Mouse (Mus musculus) NIH3T3 (cell line): ENCODE measurements at regions not wholly inside any gene's neighbourhood (a gene's known extent, or its start where the extent isn't known, plus 50 kb on each side); places are given as distances from the start of the nearest gene placed in this dataset.

ENCODE experiments used
- DNase-seq: peaks from one replicate; pipeline ENCODE4 v3.0.0-alpha.2; 2012; ENCODE audit warnings: low read depth

GRCm38 (mm10) chr5:42364116-42364515, 296.4 kb downstream of the Gm16223 start:
- DNase-seq = no peak

DNA sequence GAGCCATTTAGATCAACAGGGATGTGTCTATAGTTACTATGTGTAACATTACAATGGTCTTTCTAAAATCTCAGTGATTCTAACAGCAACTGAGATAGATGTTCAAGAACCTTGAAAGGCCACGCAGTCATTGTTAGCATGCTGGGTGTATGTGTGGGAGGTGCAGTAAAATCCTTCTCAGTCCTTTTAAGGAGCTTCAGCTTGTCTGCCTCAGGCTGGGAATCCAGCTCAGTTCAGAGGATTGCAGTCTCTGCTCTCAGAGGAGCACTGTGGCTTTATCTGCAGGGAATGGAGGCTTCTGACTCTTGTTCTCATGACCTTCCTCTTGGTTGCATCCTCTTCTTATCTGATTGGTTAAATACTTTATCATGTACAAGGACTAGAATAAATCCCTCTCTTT, 320.2 kb downstream of the Gm16223 start:
- DNase-seq = no peak

GRCm38 (mm10) chr5:42396695-42397094, 328.9 kb downstream of the Gm16223 start:
- no peak for DNase-seq

DNA sequence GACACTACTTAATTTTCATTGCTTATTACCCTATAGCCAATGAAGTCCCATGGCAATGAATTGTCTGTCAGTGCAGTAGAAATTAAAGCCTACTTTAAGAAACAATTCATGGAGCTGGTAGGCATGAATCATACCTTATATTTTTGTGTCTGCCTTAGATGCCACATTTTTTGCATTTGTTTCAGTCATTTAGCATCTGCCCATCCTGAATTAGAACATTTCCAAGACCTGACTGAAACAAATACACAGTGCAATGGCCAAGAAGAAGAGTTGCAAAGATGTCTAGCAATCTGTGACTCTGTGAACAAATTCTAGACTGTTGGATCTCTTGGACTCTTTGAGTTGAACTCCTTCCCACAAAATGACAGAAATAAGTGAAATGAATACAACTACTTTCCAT, 342.2 kb downstream of the Gm16223 start:
- no peak for DNase-seq

- peak; percentile 48 for DNase-seq
These were observed 344.5 kb downstream of the Gm16223 start for GRCm38 (mm10) chr5:42412296-42412695.

DNA sequence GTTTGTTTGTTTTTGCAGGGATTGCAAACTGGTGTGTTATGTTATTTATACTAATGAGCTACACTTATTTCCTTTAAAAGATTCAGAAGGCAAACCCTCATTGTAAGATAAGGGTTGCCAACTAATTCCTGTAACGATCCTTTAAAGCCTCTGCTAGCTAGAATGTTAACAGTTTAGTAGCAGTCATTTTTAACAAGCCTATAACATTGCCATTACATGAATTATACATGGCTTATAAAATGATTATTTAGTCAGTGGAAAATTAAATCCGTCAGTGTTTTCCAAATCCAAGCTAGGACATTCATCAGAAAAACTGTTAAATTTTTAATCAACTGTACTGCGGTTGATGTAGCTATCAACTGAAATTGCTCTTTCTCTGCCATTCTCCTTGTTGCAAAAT, 358.1 kb downstream of the Gm16223 start:
- DNase-seq = no peak

DNA sequence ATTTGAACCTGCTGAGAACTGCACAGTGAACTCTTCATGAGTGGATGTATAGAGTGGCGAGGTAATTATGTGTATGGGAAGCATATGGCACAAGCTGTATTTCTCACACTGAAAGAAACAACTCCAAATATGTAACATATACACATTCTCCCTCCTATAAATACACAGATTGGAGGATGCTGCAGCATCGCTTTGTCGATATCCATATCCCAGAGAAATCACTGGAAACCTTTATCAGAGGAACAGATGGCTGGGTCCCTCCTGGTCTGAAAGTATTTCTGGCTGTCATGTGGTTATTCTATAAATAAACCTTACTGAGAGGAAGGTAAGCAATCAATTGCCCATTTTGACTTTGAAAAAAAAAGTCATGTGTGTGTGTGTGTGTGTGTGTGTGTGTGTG, 365.4 kb downstream of the Gm16223 start:
- no peak for DNase-seq

DNA sequence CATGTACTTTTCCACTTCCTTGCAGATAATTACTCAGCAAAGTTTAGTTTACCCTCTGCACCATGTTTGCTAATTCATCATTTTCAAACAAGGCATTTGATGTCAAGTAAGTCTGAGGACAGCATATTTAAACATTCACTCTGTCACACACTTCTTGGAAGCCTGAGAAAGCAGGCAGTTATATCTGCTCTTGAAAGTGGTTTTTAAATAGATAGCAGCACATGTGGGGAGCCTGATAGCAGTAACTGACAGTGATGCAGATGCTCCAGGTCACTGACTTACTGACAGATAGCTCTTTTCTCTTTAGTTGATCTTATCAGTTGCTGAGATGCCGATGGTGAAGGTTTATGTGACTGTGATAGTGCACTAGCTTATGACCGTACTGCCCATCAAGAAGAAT, 380.9 kb downstream of the Gm16223 start:
- DNase-seq = no peak

DNA sequence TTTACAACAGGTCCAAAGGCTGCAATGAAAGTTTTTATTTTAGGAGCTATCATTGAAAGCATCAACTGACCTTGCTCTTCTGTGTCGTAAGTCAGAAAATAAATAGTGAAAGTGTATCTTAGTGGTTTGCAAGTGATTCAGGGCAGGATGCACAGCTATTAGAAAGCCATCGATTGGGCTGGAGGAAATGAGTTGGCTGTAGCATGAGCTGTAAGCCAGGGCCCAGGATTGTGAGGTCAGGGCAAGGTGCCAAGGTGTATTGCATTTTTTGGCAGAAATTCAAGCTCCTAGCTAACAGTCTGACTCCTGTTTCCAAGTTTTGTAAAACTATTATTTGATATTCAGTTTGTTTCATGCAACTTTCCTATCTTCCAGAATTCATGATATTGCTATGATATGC, 381.8 kb downstream of the Gm16223 start:
- peak; percentile 6 for DNase-seq

- no peak for DNase-seq
These were observed 385.9 kb downstream of the Gm16223 start for GRCm38 (mm10) chr5:42453707-42454106.

DNA sequence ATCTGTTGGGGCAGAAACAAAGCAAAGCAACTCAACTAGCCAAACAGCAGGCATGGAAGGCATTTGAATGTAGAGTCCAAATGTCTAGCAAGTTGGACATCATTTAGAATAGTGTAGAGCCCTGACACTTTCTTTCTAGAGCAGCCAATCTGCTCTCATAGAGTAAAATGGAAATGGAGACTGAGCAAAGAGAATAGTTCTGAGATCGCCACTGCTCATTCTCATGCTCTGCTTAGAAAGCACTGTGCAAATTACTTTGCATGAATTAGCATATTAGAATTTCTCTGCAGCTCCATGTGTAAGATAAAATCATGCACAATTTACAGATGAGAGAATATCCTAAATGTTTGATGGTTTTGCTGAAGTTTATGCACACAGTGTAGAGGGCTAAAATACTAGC, 393.4 kb downstream of the Gm16223 start:
- DNase-seq = no peak

DNA sequence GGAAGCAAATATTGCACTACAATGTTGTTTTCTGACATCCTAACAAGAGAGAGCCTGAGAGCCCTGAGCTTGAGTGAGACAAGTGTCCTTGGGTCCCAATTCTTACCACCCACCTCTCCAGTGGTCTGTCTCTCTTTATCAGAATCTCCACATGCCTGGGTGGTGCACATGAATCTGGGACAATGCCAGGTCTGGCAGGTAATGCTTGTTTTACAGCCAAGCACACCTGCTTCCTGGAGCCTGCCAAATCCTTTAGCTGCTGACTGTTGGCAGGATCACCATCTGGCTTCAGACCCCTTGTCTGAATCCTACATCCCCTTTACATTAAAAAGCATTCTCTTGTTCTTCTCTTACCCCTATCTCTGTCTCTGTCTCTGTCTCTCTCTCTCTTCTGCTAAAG, 397.1 kb downstream of the Gm16223 start:
- DNase-seq = no peak

GRCm38 (mm10) chr5:42473493-42473892, 405.7 kb downstream of the Gm16223 start:
- DNase-seq = peak; percentile 2

DNA sequence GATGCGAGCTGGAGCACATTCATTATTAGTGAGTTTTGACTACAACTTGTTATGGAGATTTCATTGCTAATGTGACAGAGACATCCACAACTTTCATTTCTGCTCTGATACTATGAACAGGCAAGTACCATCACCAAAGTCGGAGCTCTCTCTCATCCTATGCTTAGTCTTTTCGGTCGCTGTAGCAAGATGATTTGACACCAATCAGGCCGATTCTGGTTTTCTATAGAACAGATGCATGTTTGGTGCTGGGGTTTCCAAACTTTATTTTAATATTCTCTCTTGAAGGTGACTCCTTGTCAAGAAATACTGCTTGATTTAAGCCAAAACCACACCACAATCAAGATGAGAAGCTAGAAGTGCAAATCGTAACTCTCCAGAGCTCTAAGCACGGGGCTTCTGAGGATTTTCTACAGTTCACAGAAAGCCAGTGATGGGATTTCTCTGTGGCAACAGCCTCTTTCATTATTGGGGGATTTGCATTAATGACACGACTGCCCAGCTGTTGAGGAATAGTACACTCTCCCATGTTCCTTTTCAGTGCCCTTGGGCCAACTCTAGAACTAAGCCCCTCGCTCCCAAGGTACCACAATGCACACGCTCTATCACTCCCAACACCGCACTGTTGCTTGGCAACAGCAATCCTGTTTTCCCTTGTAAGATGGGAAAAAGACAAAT, 434.5 kb downstream of the Gm16223 start:
- no peak for DNase-seq

- no peak for DNase-seq
These were observed 435.0 kb downstream of the Gm16223 start for GRCm38 (mm10) chr5:42502802-42503136.

DNA sequence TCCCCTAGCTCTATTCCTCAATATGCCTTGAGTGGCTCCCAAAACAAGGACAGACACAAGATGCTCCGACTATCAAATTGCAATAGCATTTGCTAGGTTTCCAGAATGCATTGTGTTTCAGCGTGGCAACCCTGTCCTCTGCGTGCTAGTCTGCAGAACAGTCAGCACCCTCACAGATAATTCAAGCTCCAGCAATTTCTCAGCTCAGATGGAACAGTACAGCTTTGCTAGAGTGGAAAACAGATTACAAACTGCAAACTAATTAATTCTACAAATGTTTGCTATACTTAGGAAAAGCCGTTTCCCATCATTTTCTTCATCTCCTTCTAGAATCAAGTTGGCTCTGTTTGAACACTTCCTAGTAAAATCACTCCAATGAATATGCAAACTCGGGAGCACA, 441.4 kb downstream of the Gm16223 start:
- no peak for DNase-seq

DNA sequence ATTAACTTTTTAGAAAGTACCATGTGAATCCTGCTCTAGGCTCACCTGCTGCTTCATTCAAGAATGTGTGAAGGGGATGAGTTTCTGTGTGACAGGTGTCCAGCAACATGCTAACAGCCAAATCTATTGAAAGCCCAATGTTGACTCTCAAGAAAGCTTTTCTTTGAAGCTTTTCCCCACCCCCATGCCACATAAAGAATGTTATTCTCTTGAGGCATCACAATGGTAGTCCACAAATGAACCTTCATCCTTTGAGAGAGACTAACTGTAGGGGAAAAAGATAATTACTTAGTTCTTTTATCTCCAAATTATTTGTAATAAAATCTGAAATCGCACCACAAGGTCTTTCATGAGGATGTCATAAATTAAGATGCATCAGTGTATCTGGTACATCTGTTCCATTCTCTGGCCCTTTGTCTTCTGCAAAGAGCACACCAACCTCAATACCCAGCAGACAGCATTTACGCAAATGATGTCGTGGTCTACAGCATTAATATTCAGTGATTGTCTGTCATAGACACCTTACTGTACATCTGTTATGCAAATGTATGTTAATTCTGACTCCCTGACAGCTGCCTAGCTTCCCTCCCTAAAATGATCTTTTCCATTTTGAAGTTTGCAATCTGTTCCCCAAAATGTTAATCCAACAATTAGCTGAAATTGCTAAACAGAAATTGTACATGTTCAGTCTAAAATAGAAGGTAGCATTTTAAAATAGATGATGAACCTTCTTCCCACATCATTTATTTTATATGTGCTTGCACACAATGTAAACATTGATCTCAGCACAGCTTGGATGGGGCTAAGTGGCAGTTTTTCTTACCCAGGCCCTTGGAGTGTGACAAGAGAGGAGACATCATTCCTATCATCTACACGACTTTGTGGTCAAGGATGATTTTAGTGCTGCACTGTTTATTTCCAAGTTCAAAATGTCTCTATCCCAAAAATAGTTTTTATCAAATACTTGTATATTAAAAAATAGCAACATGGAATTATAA, 455.7 kb downstream of the Gm16223 start:
- DNase-seq = no peak

- no peak for DNase-seq
These were observed 457.7 kb downstream of the Gm16223 start for GRCm38 (mm10) chr5:42525431-42525830.

- no peak for DNase-seq
These were observed 492.8 kb downstream of the Gm16223 start for GRCm38 (mm10) chr5:42560537-42560936.

GRCm38 (mm10) chr5:42563406-42563805, 495.6 kb downstream of the Gm16223 start:
- DNase-seq = no peak

- DNase-seq = no peak
These were observed 508.2 kb downstream of the Gm16223 start for GRCm38 (mm10) chr5:42575971-42576370.

GRCm38 (mm10) chr5:42578208-42578844, 510.6 kb downstream of the Gm16223 start:
- DNase-seq = no peak

DNA sequence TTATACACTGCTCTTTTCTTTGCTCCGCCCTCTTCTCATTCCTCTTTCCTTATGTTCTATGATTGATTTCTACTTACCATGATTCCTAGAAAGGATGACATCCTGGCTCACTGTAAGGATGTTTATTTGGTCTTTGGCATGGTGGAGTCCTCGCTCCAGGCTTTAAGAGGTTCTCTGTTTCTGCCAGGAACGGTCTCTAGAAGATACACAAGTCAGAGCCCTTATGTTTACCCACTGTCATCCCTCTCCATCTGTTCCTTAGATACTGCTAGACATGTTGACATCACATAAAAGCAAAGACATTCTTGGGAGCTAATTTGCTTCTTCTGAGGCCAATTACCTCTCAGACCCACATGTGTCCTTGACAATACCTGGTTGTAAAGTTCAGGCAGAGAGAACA, 552.9 kb downstream of the Gm16223 start:
- DNase-seq = no peak
